Mouse (Mus musculus): Measurements from ENCODE around the gene Spo11. TPM values are rescaled to one million over a fixed set of nuclear protein-coding genes. Genes with fewer than 3 reads are reported as not detected.
A peak's percentile ranks its signal among the peaks of the same experiment; 100 is the strongest.

Spo11 gene
- polyA plus RNA-seq, 1 experiment from 2014 or later = 1.7 TPM

DNA sequence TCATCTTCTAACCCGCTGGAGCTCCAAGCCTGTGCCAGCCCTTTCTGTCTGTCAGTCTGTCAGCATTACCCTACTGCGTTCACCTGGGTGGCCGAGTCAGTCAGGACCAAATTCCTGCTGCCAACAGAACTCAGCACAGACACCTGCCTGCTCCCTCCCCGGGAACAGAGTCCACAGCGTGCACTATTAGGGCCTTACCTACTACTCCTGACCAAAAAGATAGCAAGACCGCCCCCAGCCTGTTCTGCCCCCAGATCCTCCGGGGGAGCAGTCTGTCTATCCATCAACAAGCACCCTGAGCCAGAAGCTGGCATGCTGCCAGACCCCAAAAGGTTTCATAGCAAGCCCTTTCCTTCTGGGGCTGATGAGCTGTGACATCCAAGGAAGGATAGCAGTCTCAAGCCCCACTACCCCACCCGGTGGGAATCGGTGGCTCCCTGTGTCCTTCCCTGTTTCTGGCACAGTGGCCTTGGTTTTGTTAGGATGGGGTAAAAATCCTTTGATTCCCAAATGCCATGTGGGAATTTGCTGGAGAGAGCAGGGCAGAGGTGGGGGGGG lies 27.3 kb upstream of the Spo11 start:
- ATAC-seq (ENCODE audit: insufficient number of reproducible peaks, low FRiP score, low TSS enrichment, low read depth) (no peak), DNase-seq (ENCODE audit: low spot score) (no peak)
- Histone ChIP-seq H3K27me3 (ENCODE audit: control insufficient read depth, insufficient read depth, low read length) (no peaks in the 10 kb centered on the region), H3K4me2 (ENCODE audit: low read depth, severe bottlenecking) (no peak overlapping the region), H3K9ac (ENCODE audit: low read length) (no peak overlapping the region), H3K9me3 (ENCODE audit: control insufficient read depth, low read length) (no peaks in the 10 kb centered on the region), H3K4me3 (ENCODE audit: low read depth, low read length) (no peak overlapping the region), H3K27ac (replicated peaks; ENCODE audit: low read depth, low read length) (0 out of 2 replicates have a peak overlapping the region, but pooled peaks have one; percentile 30), H3K4me1 (ENCODE audit: control insufficient read depth, insufficient read depth, low read length) (peaks cover 6% of the 10 kb centered on the region), H3K36me3 (ENCODE audit: control insufficient read depth, insufficient read depth, low read length) (no peaks in the 10 kb centered on the region)
- 65% methylated on average over 9 of the region's 9 CpGs for WGBS

DNA sequence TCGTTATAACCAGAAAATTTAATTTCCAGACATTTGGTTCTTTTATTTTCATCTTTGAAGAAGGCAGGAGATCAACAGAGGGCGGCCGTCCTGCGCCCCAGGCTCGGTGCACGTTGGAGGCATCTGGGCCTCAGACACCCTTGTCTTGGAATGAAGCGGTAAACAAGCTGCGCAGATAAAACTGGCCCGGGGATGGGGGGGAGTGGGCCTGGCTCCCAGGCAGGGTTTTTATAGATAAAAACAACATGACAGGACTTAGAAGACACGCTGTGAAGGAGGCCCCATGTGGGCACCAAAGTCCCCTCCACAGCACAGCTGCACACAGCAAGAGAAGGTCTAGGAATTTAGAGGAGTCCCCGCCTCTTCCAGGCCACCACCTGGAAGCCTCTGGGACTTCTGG lies 26.8 kb upstream of the Spo11 start:
- Histone ChIP-seq H3K27me3 (ENCODE audit: control insufficient read depth, insufficient read depth, low read length) (no peaks in the 10 kb centered on the region), H3K4me1 (ENCODE audit: control insufficient read depth, insufficient read depth, low read length) (peaks cover 6% of the 10 kb centered on the region), H3K4me2 (ENCODE audit: low read depth, severe bottlenecking) (no peak overlapping the region), H3K36me3 (ENCODE audit: control insufficient read depth, insufficient read depth, low read length) (no peaks in the 10 kb centered on the region), H3K9ac (ENCODE audit: low read length) (no peak overlapping the region), H3K4me3 (ENCODE audit: low read depth, low read length) (no peak overlapping the region), H3K27ac (replicated peaks; ENCODE audit: low read depth, low read length) (no peak overlapping the region), H3K9me3 (ENCODE audit: control insufficient read depth, low read length) (no peaks in the 10 kb centered on the region)
- WGBS = 36% methylated on average over 11 of the region's 11 CpGs
- DNase-seq (ENCODE audit: low spot score) = peak; percentile 41
- ATAC-seq (ENCODE audit: insufficient number of reproducible peaks, low FRiP score, low TSS enrichment, low read depth) = no peak

DNA sequence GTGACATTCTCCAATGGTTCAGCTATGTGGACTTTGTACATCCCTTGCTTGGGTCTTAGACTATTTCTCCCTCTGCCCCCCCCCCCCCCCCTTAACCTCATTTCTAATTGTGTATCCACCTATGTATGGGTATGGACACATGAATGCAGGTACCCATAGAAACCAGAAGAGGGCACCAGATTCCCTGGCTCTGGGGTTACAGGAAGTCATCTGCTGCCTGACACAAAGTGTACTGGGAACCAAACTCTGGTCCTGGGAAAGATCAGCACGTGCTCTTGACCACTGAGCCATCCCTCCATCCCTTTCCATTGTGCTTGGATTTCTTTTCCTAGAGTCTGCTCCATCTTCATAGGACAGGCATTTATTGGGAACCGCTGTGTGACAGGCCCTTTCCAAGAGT lies 25.5 kb upstream of the Spo11 start:
- no peak for ATAC-seq (ENCODE audit: insufficient number of reproducible peaks, low FRiP score, low TSS enrichment, low read depth)
- H3K4me2 ChIP-seq (ENCODE audit: low read depth, severe bottlenecking) = no peak overlapping the region
- WGBS = 78% methylated on average over 2 of the region's 2 CpGs

DNA sequence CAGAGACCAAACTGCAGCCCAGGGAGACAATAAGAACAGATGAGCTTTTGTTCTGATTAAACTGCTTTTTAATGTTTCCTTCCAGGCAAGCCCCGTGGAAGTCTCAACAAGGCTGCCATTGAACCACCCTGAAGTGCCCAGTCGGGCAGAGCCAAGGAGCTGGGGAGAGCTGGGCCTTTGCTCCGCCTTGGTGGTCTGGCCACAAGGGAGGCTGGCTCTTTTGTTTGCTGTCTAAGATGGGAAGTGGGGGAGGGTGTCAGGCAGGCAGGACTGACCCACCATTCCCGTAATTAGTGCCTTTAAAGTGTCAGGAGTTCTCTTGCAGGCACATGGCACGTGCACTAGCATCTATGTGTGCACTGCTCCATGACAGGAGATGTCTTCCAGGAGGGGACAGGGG lies 18.9 kb upstream of the Spo11 start:
- peaks cover 12% of the 10 kb centered on the region; the same call in 1 of the 2 replicates for H3K9me3 ChIP-seq (ENCODE audit: control insufficient read depth, low read length)
- no peak overlapping the region for H3K9ac ChIP-seq (ENCODE audit: low read length)
- H3K36me3 ChIP-seq (ENCODE audit: control insufficient read depth, insufficient read depth, low read length) = no peaks in the 10 kb centered on the region; the same call in 1 of the 2 replicates
- H3K27ac ChIP-seq (replicated peaks; ENCODE audit: low read depth, low read length) = no peak overlapping the region; the same call in 1 of the 2 replicates
- peak; percentile 54 for DNase-seq (ENCODE audit: low spot score)
- H3K4me2 ChIP-seq (ENCODE audit: low read depth, severe bottlenecking) = no peak overlapping the region
- H3K27me3 ChIP-seq (ENCODE audit: control insufficient read depth, insufficient read depth, low read length) = no peaks in the 10 kb centered on the region
- ATAC-seq (ENCODE audit: insufficient number of reproducible peaks, low FRiP score, low TSS enrichment, low read depth) = peak; percentile 22; the same call in 1 of the 2 replicates
- H3K4me1 ChIP-seq (ENCODE audit: control insufficient read depth, insufficient read depth, low read length) = peaks cover 7% of the 10 kb centered on the region
- WGBS = 8% methylated on average over 5 of the region's 5 CpGs
- H3K4me3 ChIP-seq (ENCODE audit: low read depth, low read length) = no peak overlapping the region

More for the DNA sequence above, 25.5 kb upstream of the Spo11 start:
- H3K9ac ChIP-seq (ENCODE audit: low read length) = no peak overlapping the region
- H3K4me3 ChIP-seq (ENCODE audit: low read depth, low read length) = no peak overlapping the region
- no peak for DNase-seq (ENCODE audit: low spot score)
- H3K4me1 ChIP-seq (ENCODE audit: control insufficient read depth, insufficient read depth, low read length) = peaks cover 6% of the 10 kb centered on the region
- H3K36me3 ChIP-seq (ENCODE audit: control insufficient read depth, insufficient read depth, low read length) = no peaks in the 10 kb centered on the region
- H3K27ac ChIP-seq (replicated peaks; ENCODE audit: low read depth, low read length) = no peak overlapping the region
- H3K9me3 ChIP-seq (ENCODE audit: control insufficient read depth, low read length) = peaks cover 8% of the 10 kb centered on the region; the same call in 1 of the 2 replicates
- H3K27me3 ChIP-seq (ENCODE audit: control insufficient read depth, insufficient read depth, low read length) = no peaks in the 10 kb centered on the region

DNA sequence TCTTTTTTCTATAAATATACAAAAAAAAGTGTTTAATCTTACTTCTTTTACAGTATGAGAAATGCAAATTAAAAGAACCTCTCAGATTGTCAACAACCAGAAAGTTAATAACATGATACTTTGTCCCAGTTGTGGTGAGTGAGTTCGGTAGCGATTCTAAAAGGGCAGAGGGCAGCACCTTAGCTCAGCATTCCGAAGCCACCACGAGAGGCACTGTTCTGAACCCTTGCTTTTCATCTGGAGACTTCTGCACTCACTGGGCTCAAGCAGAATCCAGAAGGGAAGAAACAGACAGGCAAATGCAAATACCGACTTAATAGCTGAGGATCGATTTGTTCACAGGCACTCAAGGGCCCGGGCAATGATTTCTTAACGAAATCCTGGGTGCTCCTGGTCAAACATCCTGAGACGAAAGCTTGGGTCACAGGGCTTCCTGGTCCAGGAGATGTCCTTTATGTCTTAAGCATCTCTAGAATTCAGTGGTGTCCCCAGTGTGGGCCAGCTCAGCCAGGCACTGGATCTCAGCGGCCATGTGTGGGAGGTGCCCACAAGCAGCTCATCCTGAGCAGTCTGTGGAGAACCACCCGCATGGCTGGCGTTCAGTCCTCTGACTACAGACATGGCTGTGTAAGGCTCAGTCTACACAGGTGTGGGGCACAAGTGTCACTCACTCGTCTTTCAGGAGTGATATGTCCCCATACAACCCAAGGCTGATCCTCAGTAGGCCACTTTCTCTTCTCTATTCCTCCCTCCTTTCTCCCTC lies 18.3 kb upstream of the Spo11 start:
- peaks cover 12% of the 10 kb centered on the region; the same call in 1 of the 2 replicates for H3K9me3 ChIP-seq (ENCODE audit: control insufficient read depth, low read length)
- no peaks in the 10 kb centered on the region for H3K27me3 ChIP-seq (ENCODE audit: control insufficient read depth, insufficient read depth, low read length)
- no peak overlapping the region for H3K4me2 ChIP-seq (ENCODE audit: low read depth, severe bottlenecking)
- WGBS = 53% methylated on average over 13 of the region's 13 CpGs
- ATAC-seq (ENCODE audit: insufficient number of reproducible peaks, low FRiP score, low TSS enrichment, low read depth) (no peak), DNase-seq (ENCODE audit: low spot score) (no peak)
- H3K27ac ChIP-seq (replicated peaks; ENCODE audit: low read depth, low read length) = no peak overlapping the region
- H3K4me3 ChIP-seq (ENCODE audit: low read depth, low read length) = no peak overlapping the region
- H3K4me1 ChIP-seq (ENCODE audit: control insufficient read depth, insufficient read depth, low read length) = peaks cover 7% of the 10 kb centered on the region
- no peaks in the 10 kb centered on the region; the same call in 1 of the 2 replicates for H3K36me3 ChIP-seq (ENCODE audit: control insufficient read depth, insufficient read depth, low read length)
- no peak overlapping the region for H3K9ac ChIP-seq (ENCODE audit: low read length)

DNA sequence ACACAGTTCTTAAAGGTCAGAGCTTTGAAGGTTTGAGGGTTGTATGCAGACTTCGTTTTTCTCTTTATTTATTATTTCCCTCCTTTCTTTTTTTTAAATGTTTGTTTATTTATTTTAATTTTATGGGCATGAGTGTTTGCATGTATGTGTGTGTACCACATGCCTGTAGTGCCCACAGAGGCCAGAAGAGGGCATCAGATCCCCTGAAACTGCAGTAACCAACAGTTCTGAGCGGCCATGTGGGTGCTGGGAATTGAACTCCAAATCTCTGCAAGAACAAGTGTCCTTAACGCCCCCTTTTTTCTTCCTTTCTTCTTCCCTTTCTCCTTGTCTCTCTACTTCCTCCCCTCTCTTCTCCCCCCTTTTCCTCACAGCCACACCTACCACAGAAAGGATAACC lies 17.1 kb upstream of the Spo11 start:
- no peak overlapping the region for H3K4me2 ChIP-seq (ENCODE audit: low read depth, severe bottlenecking)
- no peak overlapping the region for H3K27ac ChIP-seq (replicated peaks; ENCODE audit: low read depth, low read length)
- DNase-seq (ENCODE audit: low spot score) = no peak
- peaks cover 12% of the 10 kb centered on the region; the same call in 1 of the 2 replicates for H3K9me3 ChIP-seq (ENCODE audit: control insufficient read depth, low read length)
- no peak overlapping the region for H3K9ac ChIP-seq (ENCODE audit: low read length)
- H3K27me3 ChIP-seq (ENCODE audit: control insufficient read depth, insufficient read depth, low read length) = no peaks in the 10 kb centered on the region
- no peak overlapping the region for H3K4me3 ChIP-seq (ENCODE audit: low read depth, low read length)
- ATAC-seq (ENCODE audit: insufficient number of reproducible peaks, low FRiP score, low TSS enrichment, low read depth) = no peak
- H3K36me3 ChIP-seq (ENCODE audit: control insufficient read depth, insufficient read depth, low read length) = no peaks in the 10 kb centered on the region; the same call in 1 of the 2 replicates
- WGBS = 89% methylated on average over 3 of the region's 3 CpGs
- peaks cover 7% of the 10 kb centered on the region for H3K4me1 ChIP-seq (ENCODE audit: control insufficient read depth, insufficient read depth, low read length)

DNA sequence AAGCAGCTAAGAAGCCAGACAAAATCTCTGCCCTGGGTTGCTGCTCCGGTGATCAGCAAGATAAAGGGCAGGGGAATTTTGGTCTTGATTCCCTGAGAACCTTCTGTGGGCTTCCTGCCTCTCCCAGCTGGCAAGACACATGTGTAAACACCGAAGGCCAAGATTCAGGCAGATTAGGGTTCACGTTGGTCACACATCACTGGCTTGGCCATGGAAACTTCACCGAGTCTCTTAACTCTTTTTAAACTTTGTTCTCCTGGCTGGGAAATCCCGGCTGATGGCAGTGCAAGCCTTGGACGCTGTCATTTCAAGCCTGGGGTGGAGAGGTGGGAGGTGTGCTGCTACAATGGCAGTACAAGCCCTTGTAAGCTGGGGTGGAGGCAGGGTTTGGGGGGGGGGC lies 16.3 kb upstream of the Spo11 start:
- Histone ChIP-seq H3K36me3 (ENCODE audit: control insufficient read depth, insufficient read depth, low read length) (no peaks in the 10 kb centered on the region; the same call in 1 of the 2 replicates), H3K4me2 (ENCODE audit: low read depth, severe bottlenecking) (no peak overlapping the region), H3K4me1 (ENCODE audit: control insufficient read depth, insufficient read depth, low read length) (peaks cover 9% of the 10 kb centered on the region), H3K27ac (replicated peaks; ENCODE audit: low read depth, low read length) (no peak overlapping the region), H3K9me3 (ENCODE audit: control insufficient read depth, low read length) (peaks cover 10% of the 10 kb centered on the region; the same call in 1 of the 2 replicates), H3K4me3 (ENCODE audit: low read depth, low read length) (no peak overlapping the region), H3K27me3 (ENCODE audit: control insufficient read depth, insufficient read depth, low read length) (no peaks in the 10 kb centered on the region), H3K9ac (ENCODE audit: low read length) (no peak overlapping the region)
- DNase-seq (ENCODE audit: low spot score) (no peak), ATAC-seq (ENCODE audit: insufficient number of reproducible peaks, low FRiP score, low TSS enrichment, low read depth) (no peak)
- WGBS = 78% methylated on average over 6 of the region's 6 CpGs

DNA sequence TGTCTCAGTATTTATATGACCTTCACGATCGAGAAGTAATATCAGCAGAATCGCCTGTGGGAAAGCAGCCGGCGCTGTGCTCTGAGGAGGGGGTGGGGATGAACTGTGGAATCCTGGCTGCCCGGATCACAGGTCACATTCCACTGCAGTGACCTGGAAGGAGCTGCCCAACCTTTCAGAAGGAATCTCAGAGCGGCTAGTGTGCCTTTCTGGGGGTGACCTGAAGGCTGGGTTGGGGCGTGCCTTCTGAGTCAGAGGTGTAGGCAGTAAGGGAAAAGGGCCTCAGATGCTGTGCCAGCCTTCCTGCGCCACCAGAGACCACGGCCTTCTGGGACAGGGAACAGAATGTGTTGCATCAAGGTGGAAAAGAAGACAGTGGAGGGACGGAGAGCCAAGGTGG lies 12.3 kb upstream of the Spo11 start:
- Histone ChIP-seq H3K36me3 (ENCODE audit: control insufficient read depth, insufficient read depth, low read length) (no peaks in the 10 kb centered on the region; the same call in 1 of the 2 replicates), H3K4me2 (ENCODE audit: low read depth, severe bottlenecking) (no peak overlapping the region), H3K4me3 (ENCODE audit: low read depth, low read length) (no peak overlapping the region), H3K9ac (ENCODE audit: low read length) (no peak overlapping the region), H3K27ac (replicated peaks; ENCODE audit: low read depth, low read length) (no peak overlapping the region), H3K4me1 (ENCODE audit: control insufficient read depth, insufficient read depth, low read length) (0 out of 2 replicates have a peak, but pooled peaks cover 2% of the 10 kb centered on the region), H3K9me3 (ENCODE audit: control insufficient read depth, low read length) (no peaks in the 10 kb centered on the region), H3K27me3 (ENCODE audit: control insufficient read depth, insufficient read depth, low read length) (no peaks in the 10 kb centered on the region)
- DNase-seq (ENCODE audit: low spot score) (no peak), ATAC-seq (ENCODE audit: insufficient number of reproducible peaks, low FRiP score, low TSS enrichment, low read depth) (no peak)
- WGBS = 45% methylated on average over 11 of the region's 11 CpGs
